Mouse (Mus musculus): ENCODE results near the gene Ssxb10. TPM values are rescaled to one million over a fixed set of nuclear protein-coding genes. Genes with fewer than 3 reads are reported as not detected.
"Not testable (repeated sequence)": the region's sequence is repeated elsewhere in the genome, so short reads cannot be mapped to it uniquely, and the experiment has no call there.

Ssxb10 gene
- polyA plus RNA-seq (2012; rRNA removed), result not detected in 2 replicates

DNA sequence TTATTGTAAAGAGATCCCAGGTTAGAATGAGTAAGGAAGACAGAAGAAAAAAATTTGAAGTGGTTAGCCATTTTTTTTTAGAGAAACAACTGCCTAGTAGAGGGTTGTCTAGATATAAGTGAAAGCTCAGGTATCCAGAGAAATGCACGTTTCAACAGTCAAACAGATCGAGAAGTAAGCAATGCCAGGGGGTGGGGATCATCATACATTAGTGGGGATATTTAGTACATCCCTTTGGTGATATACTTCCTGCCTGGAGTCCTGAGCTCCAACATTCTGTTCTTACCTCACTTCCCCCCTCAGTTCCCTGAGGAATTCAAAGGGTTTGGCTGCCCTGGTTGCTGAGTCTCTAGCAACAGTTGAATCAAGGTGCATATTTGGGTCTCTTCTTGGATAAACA lies at the start of gene Ssxb10:
Gene Ssxb10, plus strand, starts transcription at position 301 of the 400 bp plus-strand sequence.
- no peaks in the 10 kb centered on the region for H3K4me1 ChIP-seq (ENCODE audit: control insufficient read depth, insufficient read depth, low read length)
- 56% methylated on average over 2 of the region's 2 CpGs for WGBS
- no peak for DNase-seq
- TF ChIP-seq POLR2A (IDR thresholded peaks at IDR 0.05; ENCODE audit: borderline replicate concordance, insufficient read depth, low read length) (no peak), CTCF (IDR thresholded peaks at IDR 0.05; ENCODE audit: borderline replicate concordance, insufficient read depth, low read depth, low read length) (no peak)
- H3K27me3 ChIP-seq (ENCODE audit: control insufficient read depth, insufficient read depth, low read length), result no peaks in the 10 kb centered on the region
- H3K27ac ChIP-seq (ENCODE audit: insufficient read depth, low read length), result no peak within 1 kb of the TSS
- H3K4me3 ChIP-seq (replicated peaks; ENCODE audit: insufficient read depth, low read depth, low read length), result no peak within 1 kb of the TSS

DNA sequence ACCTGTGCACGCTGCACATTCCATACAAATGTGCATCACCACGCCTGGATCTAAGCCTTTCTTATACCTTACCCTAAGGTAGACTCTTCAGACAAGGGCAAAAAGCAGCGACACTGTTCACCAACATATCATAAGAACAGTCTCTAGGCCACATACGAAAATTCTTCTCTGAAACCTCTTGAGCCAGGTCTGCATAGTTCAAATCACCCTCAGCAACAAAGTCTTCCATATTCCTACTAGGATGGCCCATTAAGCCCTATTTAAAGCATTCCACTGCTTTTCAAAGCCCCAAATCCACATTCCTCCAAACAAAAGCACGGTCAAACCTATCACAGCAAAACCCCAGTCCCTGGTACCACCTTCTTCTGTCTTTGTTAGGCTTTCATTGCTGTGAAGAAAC lies 38.6 kb upstream of the Ssxb10 start:
- DNase-seq, result no peak
- no peak overlapping the region for H3K4me3 ChIP-seq (replicated peaks; ENCODE audit: insufficient read depth, low read depth, low read length)
- no peaks in the 10 kb centered on the region for H3K4me1 ChIP-seq (ENCODE audit: control insufficient read depth, insufficient read depth, low read length)
- WGBS, result 73% methylated on average over 5 of the region's 5 CpGs
- no peaks in the 10 kb centered on the region for H3K27me3 ChIP-seq (ENCODE audit: control insufficient read depth, insufficient read depth, low read length)
- no peak overlapping the region for H3K27ac ChIP-seq (ENCODE audit: insufficient read depth, low read length)
- TF ChIP-seq POLR2A (IDR thresholded peaks at IDR 0.05; ENCODE audit: borderline replicate concordance, insufficient read depth, low read length) (no peak), CTCF (IDR thresholded peaks at IDR 0.05; ENCODE audit: borderline replicate concordance, insufficient read depth, low read depth, low read length) (no peak)

DNA sequence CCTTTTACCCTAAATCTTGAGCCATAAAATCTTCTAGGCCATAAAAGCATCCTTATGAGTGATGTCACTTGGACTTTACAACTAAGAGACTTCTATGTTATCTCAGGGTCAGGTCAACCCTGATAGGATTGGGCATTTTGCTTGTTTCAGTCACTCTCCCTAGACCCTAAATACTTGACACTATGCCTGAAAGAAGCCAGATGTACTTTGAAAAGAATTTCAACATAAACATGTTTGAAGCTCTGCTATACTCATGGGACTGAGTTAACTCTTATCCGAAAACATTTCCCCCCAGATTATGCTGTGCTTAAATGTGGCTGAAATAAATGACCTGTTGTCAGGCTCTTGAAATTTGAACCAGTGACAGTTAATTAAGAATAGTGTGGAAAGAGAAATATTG lies 17.9 kb upstream of the Ssxb10 start:
- no peak overlapping the region for H3K4me3 ChIP-seq (replicated peaks; ENCODE audit: insufficient read depth, low read depth, low read length)
- no peaks in the 10 kb centered on the region for H3K4me1 ChIP-seq (ENCODE audit: control insufficient read depth, insufficient read depth, low read length)
- H3K27me3 ChIP-seq (ENCODE audit: control insufficient read depth, insufficient read depth, low read length), result no peaks in the 10 kb centered on the region
- no peak for DNase-seq
- 95% methylated on average over 1 of the region's 1 CpGs for WGBS
- TF ChIP-seq POLR2A (IDR thresholded peaks at IDR 0.05; ENCODE audit: borderline replicate concordance, insufficient read depth, low read length), result no peak
- no peak for TF ChIP-seq CTCF (IDR thresholded peaks at IDR 0.05; ENCODE audit: borderline replicate concordance, insufficient read depth, low read depth, low read length)
- H3K27ac ChIP-seq (ENCODE audit: insufficient read depth, low read length), result no peak overlapping the region

DNA sequence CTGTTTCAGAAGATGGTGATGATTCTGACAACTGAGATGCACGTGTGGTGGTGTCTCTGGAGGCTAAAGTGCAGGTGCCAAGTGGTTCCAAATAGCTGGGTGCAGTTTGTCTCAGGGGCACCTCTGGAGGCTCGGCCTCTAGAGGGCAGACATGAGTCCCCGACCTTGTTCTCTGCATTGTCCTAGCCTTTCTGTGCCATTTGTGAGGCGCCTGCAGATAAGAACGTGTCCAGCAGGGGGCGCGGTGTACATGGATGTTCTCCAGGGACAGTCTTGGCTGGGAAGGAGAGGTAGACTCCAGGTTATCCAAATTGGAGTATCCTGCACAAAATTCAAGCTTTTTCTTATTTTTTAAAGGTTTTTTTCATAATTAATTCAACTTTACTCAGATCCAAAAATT lies 12.3 kb upstream of the Ssxb10 start:
- H3K27me3 ChIP-seq (ENCODE audit: control insufficient read depth, insufficient read depth, low read length); H3K4me1 ChIP-seq (ENCODE audit: control insufficient read depth, insufficient read depth, low read length); H3K27ac ChIP-seq (ENCODE audit: insufficient read depth, low read length); H3K4me3 ChIP-seq (replicated peaks; ENCODE audit: insufficient read depth, low read depth, low read length): not testable (repeated sequence)
- 9% methylated on average over 7 of the region's 7 CpGs for WGBS
- peak in 1 of 2 experiments; percentile 26 for DNase-seq

DNA sequence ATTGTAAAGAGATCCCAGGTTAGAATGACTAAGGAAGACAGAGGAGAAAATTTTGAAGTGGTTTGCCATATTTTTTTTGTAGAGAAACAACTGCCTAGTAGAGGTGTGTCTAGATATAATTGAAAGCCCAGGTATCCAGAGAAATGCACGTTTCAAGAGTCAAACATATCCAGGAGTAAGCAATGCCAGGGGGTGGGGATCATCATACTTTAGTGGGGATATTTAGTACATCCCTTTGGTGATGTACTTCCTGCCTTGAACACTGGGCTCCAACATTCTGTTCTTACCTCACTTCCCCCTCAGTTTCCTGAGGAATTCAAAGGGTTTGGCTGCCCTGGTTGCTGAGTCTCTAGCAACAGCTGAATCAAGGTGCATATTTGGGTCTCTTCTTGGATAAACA lies 39.5 kb downstream of the Ssxb10 start, which contains the start of gene Ssxb9:
Gene Ssxb9, plus strand, starts transcription at position 301 of the 400 bp plus-strand sequence.
- not testable (repeated sequence) for H3K27ac ChIP-seq (ENCODE audit: insufficient read depth, low read length); H3K27me3 ChIP-seq (ENCODE audit: control insufficient read depth, insufficient read depth, low read length); H3K4me1 ChIP-seq (ENCODE audit: control insufficient read depth, insufficient read depth, low read length); H3K4me3 ChIP-seq (replicated peaks; ENCODE audit: insufficient read depth, low read depth, low read length); DNase-seq
- 20% methylated on average over 1 of the region's 1 CpGs for WGBS

Other genes starting within 250 kb of the Ssxb10 start
- 0.44 and 0.67 TPM in 2 replicates for gene Was, start 236.9 kb upstream of the Ssxb10 start, polyA plus RNA-seq (2012; rRNA removed)
- gene Wdr13, start 194.5 kb upstream of the Ssxb10 start, polyA plus RNA-seq (2012; rRNA removed), result 131 and 141 TPM in 2 replicates
- gene Rbm3, start 181.5 kb upstream of the Ssxb10 start, polyA plus RNA-seq (2012; rRNA removed), result 276 and 291 TPM in 2 replicates
- gene Tbc1d25, start 151.2 kb upstream of the Ssxb10 start, polyA plus RNA-seq (2012; rRNA removed), result 27.4 and 30.5 TPM in 2 replicates
- 59.9 and 68.5 TPM in 2 replicates for gene Ebp, start 133.9 kb upstream of the Ssxb10 start, polyA plus RNA-seq (2012; rRNA removed)
- gene Porcn, start 120.9 kb upstream of the Ssxb10 start, polyA plus RNA-seq (2012; rRNA removed), result 250 and 287 TPM in 2 replicates
- gene Ftsj1, start 75.0 kb upstream of the Ssxb10 start, polyA plus RNA-seq (2012; rRNA removed), result 45.9 and 50.1 TPM in 2 replicates
- 9.1 and 10.4 TPM in 2 replicates for gene Slc38a5, start 56.3 kb upstream of the Ssxb10 start, polyA plus RNA-seq (2012; rRNA removed)
- not detected in 2 replicates for gene Ssxb9, start 39.6 kb downstream of the Ssxb10 start, polyA plus RNA-seq (2012; rRNA removed)
- not detected in 2 replicates for gene Ssxb1, start 85.9 kb downstream of the Ssxb10 start, polyA plus RNA-seq (2012; rRNA removed)
- gene Ssxb2, start 134.3 kb downstream of the Ssxb10 start, polyA plus RNA-seq (2012; rRNA removed), result not detected in 2 replicates
- not detected in 2 replicates for gene Gm14459, start 197.5 kb downstream of the Ssxb10 start, polyA plus RNA-seq (2012; rRNA removed)
- not detected in 2 replicates for gene Ssxb6, start 220.8 kb downstream of the Ssxb10 start, polyA plus RNA-seq (2012; rRNA removed)